Mouse (Mus musculus): ENCODE data around the gene Carm1. TPM values are rescaled to one million over a fixed set of nuclear protein-coding genes. Genes with fewer than 3 reads are reported as not detected.
"Not testable (repeated sequence)": the region's sequence is repeated elsewhere in the genome, so short reads cannot be mapped to it uniquely, and the experiment has no call there.

Gene Carm1
- polyA plus RNA-seq, 1 experiment from 2014 or later: 46.7 TPM

DNA sequence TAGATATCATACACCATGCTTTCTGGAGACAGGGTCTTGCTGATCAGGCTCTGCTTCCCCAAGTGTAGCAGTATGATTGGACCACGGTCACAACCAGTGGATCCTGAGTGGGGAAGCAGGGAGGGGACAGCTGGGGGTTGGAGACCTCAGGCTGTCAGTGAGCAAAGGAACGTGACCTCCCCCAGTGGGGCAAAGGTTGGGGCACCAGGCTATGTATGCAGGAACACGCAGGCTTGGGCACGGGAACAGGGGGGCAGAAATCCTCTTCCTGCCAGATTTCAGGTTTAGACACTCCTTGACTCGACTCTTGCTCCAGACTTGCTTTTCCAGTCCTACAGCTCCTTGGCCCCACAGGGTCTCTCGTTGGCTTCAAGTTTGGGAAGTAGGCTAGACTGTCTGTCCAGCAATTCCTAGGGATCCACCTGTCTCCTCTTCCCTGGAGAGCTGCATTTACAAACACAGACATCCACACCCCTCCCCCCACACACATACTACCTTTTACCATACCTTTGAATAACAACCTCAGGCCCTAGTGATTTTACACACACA, 28.7 kb upstream of the Carm1 start:
- Histone ChIP-seq H3K36me3 (replicated peaks) (no peaks in the 10 kb centered on the region), H3K9me3 (no peaks in the 10 kb centered on the region), H3K4me3 (no peak overlapping the region), H3K4me1 (no peaks in the 10 kb centered on the region), H3K27me3 (replicated peaks) (no peaks in the 10 kb centered on the region), H3K4me2 (no peak overlapping the region), H3K9ac (no peak overlapping the region), H3K27ac (no peak overlapping the region)
- ATAC-seq (replicated peaks): no peak
- WGBS: 87% methylated on average over 6 of the region's 6 CpGs

DNA sequence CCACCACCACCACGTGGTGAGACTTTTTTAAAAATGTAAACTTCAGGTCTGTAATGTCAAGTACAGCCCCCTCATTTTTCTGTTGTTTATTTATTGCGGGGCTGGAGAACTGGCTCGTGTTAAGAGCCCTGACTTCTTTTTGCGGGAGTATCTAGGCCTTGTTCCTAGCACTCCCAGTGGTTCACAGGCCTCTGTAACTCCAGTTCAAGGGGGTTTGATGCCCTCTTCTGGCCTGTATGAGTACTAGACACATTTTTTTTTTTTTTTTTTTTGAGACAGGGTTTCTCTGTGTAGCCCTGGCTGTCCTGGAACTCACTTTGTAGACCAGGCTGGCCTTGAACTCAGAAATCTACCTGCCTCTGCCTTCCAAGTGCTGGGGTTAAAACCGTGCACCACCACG, 28.0 kb upstream of the Carm1 start:
- not testable (repeated sequence) for H3K4me3 ChIP-seq; H3K27ac ChIP-seq; ATAC-seq (replicated peaks); H3K9me3 ChIP-seq; H3K4me2 ChIP-seq; H3K36me3 ChIP-seq (replicated peaks); H3K4me1 ChIP-seq; H3K27me3 ChIP-seq (replicated peaks); H3K9ac ChIP-seq
- 84% methylated on average over 6 of the region's 6 CpGs for WGBS

DNA sequence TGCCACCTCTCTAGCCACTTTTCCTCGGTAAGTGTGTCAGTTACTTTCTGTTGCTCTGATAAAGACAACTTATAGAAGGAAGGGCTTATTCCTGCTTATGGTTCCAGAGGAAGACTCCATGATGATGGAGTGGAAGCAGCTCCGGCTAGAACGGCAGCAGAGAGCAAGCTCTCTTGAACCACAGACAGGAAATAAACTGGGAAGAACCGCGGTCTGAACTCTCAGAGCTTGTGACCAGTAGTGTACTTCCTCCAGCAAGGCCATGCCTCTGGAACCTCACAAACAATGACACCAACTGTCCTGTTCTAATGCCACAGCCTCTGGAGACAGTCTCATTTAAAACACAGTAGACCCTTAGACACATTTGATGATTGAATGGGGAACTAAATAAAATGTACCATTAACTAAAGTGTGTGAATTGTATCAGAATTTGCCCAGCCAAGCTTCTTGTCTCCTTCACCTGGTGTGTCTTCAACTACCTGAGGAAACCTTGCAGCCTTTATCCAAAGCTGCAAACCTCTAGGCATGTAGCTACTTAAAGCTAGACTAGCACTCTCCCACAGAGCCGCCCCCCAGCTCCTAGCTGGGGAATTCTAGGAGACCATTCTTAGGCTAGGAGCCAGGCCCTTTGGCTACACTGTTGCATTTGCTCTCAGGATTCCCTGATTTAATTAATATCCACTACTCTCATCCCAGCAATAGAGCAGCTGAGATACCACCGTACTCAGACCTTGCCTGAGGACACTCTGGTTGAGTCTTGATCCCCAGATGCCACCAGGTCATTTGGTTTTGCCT, 21.4 kb upstream of the Carm1 start:
- no peaks in the 10 kb centered on the region for H3K36me3 ChIP-seq (replicated peaks)
- WGBS: 78% methylated on average over 7 of the region's 7 CpGs
- H3K4me3 ChIP-seq: no peak overlapping the region
- H3K9me3 ChIP-seq: no peaks in the 10 kb centered on the region
- H3K4me1 ChIP-seq: no peaks in the 10 kb centered on the region
- no peak overlapping the region for H3K9ac ChIP-seq
- ATAC-seq (replicated peaks): no peak
- no peak overlapping the region for H3K4me2 ChIP-seq
- no peaks in the 10 kb centered on the region for H3K27me3 ChIP-seq (replicated peaks)
- H3K27ac ChIP-seq: no peak overlapping the region

DNA sequence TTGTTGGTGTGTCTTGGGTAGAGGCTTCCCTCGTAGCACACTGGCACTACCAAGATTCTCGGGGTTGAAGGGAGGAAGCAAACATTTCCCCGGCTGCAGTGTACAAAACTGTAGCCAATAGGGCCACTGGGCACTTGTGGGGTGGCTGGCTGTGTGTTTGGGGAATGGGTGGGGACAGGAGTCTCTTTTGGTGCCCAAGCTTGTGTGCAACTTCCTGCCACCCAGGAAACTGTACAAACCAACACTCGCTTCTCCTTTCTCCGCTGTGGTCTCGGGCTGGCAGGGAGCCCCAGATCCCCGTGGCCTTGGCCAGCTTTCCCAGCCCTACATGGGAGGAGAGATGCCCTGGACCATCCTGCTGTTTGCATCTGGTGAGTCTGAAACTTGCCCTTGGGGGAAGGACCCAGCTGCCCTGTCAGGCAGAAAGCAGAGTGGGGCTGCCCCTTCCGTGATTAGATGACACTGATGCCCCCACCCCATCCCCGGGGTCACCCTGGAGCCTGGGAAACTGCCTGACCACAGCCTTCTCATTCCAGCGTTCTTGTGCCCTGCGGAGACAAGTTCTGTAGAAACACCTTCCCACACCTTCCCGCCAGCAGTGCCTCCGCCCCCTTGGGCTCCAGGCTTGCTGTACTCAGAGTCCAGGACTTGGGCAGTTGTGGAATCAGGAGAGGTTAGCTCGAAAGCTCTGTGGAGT, 20.6 kb upstream of the Carm1 start, which contains the start of gene AB124611:
AB124611 (plus strand) TSS at position 240 of the 697 bp plus-strand sequence.
- H3K4me3 ChIP-seq: no peak within 1 kb of the TSS
- H3K9ac ChIP-seq: no peak within 1 kb of the TSS
- WGBS: 71% methylated on average over 14 of the region's 14 CpGs
- no peaks in the 10 kb centered on the region for H3K4me1 ChIP-seq
- no peak for ATAC-seq (replicated peaks)
- no peak within 1 kb of the TSS for H3K4me2 ChIP-seq
- no peaks in the 10 kb centered on the region for H3K36me3 ChIP-seq (replicated peaks)
- no peak within 1 kb of the TSS for H3K27ac ChIP-seq
- H3K9me3 ChIP-seq: no peaks in the 10 kb centered on the region
- H3K27me3 ChIP-seq (replicated peaks): no peaks in the 10 kb centered on the region

DNA sequence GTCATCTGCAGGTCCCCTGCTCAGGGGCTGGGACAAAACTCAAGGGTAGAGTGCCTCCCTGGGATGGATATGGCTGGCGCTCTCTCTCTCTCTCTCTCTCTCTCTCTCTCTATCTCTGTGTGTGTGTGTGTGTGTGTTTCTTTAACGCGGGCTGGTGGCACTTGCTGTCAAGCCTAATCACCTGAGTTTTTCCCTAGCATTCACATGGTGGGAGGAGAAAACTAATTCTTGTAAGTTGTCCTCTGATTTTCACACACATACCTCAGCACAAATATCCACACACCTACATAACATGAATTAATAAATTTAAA, 20.1 kb upstream of the Carm1 start:
- no peak overlapping the region for H3K27ac ChIP-seq

DNA sequence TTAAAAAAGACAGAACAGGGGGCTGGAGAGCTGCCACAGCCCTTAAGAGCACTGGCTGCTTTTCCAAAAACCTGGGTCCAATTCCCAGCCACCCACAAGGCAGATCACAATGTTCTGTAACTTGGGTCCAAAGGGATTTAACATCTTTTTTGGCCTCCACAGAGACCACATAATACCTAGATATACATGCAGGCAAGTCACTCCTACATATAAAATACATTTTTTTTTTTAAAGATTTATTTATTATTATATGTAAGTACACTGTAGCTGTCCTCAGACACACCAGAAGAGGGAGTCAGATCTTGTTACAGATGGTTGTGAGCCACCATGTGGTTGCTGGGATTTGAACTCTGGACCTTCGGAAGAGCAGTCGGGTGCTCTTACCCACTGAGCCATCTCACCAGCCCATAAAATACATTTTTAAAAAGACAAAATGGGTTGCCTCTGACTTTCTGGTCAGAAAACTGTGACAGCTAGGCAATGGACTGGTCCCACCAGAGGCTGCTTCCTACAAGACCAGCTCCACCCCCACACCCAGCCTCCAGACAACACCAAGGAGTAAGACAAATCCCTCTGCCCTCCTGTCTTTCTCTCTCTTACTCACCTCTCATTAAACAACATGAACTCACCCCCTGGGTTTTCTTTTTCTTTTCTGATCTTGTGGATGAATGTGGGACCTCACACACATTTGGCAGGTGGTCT, 19.4 kb upstream of the Carm1 start:
- WGBS: 94% methylated on average over 2 of the region's 2 CpGs
- H3K9ac ChIP-seq: no peak overlapping the region
- H3K4me2 ChIP-seq: no peak overlapping the region
- H3K27me3 ChIP-seq (replicated peaks): no peaks in the 10 kb centered on the region
- ATAC-seq (replicated peaks): no peak
- H3K4me3 ChIP-seq: no peak overlapping the region
- H3K4me1 ChIP-seq: no peaks in the 10 kb centered on the region
- H3K27ac ChIP-seq: no peak overlapping the region
- H3K36me3 ChIP-seq (replicated peaks): no peaks in the 10 kb centered on the region
- H3K9me3 ChIP-seq: no peaks in the 10 kb centered on the region

More for the DNA sequence above, 20.1 kb upstream of the Carm1 start:
- WGBS: 81% methylated on average over 3 of the region's 3 CpGs
- Histone ChIP-seq H3K27me3 (replicated peaks) (no peaks in the 10 kb centered on the region), H3K9me3 (no peaks in the 10 kb centered on the region), H3K4me1 (no peaks in the 10 kb centered on the region), H3K4me2 (no peak overlapping the region), H3K9ac (no peak overlapping the region), H3K36me3 (replicated peaks) (no peaks in the 10 kb centered on the region), H3K4me3 (no peak overlapping the region)
- ATAC-seq (replicated peaks): no peak

DNA sequence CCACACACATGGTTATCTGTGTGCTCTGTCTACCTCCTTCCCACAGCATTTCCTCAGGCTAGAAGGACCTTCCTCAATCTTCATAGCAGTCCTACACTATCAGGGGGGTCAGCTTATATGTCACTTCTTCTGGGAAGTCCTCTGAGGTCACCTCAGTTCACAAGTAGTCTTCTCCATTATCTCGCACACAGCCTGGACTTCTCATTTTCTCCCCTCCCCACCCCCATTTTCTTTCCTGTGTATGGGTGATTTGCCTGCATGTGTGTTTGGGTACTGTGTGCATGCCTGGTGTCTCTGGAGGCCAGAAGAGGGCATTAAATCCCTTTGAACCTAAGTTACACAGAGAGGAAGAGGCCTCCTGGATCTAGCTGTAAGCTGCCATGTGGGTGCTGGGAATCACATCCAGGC, 18.8 kb upstream of the Carm1 start:
- no peak for ATAC-seq (replicated peaks)
- 81% methylated on average over 1 of the region's 1 CpGs for WGBS
- no peaks in the 10 kb centered on the region for H3K9me3 ChIP-seq
- no peaks in the 10 kb centered on the region for H3K36me3 ChIP-seq (replicated peaks)
- no peaks in the 10 kb centered on the region for H3K27me3 ChIP-seq (replicated peaks)
- H3K4me3 ChIP-seq: no peak overlapping the region
- H3K27ac ChIP-seq: no peak overlapping the region
- H3K4me1 ChIP-seq: no peaks in the 10 kb centered on the region
- H3K9ac ChIP-seq: no peak overlapping the region
- H3K4me2 ChIP-seq: no peak overlapping the region

DNA sequence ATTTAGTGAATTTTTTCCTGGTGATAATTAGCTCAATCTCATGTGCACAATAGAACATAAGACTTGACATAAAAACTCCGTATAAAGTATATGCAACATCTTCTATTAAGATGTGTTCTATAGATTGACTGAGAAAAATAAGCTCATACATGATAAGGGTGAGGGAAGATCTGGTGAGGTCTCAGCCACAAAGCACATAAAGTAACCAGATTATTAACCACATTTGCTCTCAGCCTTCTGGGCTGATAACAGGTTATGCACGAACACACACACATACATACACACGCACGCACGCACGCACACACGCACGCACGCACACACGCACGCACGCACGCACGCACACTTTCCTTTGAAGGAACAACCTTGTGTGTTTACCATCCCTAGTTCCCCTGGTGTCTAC, 10.2 kb upstream of the Carm1 start:
- Histone ChIP-seq H3K36me3 (replicated peaks) (no peaks in the 10 kb centered on the region), H3K4me2 (no peak overlapping the region), H3K4me1 (no peaks in the 10 kb centered on the region), H3K27me3 (replicated peaks) (no peaks in the 10 kb centered on the region), H3K9ac (no peak overlapping the region), H3K4me3 (no peak overlapping the region), H3K27ac (no peak overlapping the region), H3K9me3 (no peaks in the 10 kb centered on the region)
- no peak for ATAC-seq (replicated peaks)
- 95% methylated on average over 14 of the region's 14 CpGs for WGBS

DNA sequence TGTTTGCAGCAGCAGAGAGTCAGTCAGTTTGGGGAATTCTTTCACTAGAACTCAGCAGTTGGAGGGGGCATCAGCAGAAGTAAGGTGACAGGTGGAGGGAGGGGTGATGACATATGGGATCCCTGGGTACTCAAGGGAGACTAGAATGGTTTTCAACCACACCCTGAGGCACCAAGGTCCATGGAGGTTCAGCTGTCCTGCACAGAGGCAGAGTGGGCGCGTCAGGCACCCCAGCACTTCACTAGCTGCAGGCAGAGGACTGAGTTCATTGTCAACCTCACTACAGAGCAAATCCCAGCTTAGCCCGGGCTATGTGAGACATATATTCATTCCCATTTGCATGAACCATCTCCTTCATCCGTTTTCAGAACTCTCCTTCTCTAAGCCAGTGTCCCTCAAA, 9.7 kb upstream of the Carm1 start:
- Histone ChIP-seq H3K9ac (no peak overlapping the region), H3K4me3 (no peak overlapping the region), H3K4me2 (no peak overlapping the region), H3K27ac (no peak overlapping the region), H3K9me3 (no peaks in the 10 kb centered on the region), H3K4me1 (no peaks in the 10 kb centered on the region), H3K36me3 (replicated peaks) (no peaks in the 10 kb centered on the region), H3K27me3 (replicated peaks) (no peaks in the 10 kb centered on the region)
- no peak for ATAC-seq (replicated peaks)
- WGBS: 69% methylated on average over 4 of the region's 4 CpGs

DNA sequence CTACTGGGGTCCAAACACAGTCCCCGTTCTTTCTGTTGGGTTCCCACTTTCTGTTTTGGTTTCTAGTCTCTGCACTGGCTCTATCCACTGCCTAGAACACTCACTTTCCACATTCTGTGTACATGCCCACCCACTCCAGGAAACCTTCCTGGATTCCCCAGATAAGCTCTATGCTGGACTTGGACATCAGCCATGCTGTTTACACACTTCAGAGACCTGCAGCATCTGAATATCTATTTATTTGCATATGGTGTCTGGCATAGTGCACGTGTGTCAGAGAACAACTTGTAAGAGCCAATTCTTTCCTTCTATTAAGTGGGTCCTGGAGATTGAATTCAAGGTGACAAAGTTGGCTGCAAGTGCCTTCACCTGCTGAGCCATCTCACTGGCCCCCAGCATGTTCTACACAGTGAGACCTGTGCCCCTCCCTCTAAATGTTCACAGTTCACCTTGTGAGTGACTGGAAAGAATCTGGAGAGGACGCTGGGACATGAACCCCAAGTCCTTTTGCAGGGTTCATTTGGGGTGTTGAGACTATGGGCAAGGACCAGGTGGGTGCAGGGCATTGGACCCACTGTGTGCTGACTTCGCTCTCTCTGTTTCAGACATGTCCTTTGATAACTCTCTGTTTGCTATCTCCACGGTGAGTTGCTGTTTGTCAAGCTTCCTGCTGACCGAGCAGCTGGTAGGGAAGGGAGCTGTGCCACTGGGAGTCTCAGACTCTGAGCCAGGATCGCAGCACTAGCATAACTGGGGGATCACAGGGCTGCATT, 6.5 kb upstream of the Carm1 start:
- H3K4me1 ChIP-seq: peaks cover 2% of the 10 kb centered on the region; the same call in 1 of the 2 replicates
- H3K36me3 ChIP-seq (replicated peaks): no peaks in the 10 kb centered on the region
- no peaks in the 10 kb centered on the region for H3K27me3 ChIP-seq (replicated peaks)
- H3K9ac ChIP-seq: no peak overlapping the region
- H3K4me3 ChIP-seq: no peak overlapping the region
- H3K27ac ChIP-seq: no peak overlapping the region
- no peak overlapping the region for H3K4me2 ChIP-seq
- ATAC-seq (replicated peaks): no peak
- WGBS: 80% methylated on average over 7 of the region's 7 CpGs
- H3K9me3 ChIP-seq: no peaks in the 10 kb centered on the region

DNA sequence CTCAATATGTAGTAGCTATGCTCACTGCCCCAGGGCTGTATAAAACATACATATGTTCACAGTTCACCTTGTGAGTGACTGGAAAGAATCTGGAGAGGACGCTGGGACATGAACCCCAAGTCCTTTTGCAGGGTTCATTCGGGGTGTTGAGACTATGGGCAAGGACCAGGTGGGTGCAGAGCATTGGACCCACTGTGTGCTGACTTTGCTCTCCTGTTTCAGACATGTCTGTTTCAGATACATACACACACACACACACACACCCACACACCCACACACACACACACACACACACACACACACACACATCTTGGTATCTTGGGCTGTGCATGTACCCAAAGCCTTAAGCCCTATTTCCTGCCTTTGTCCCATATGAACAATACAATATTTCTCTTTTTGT, 4.7 kb upstream of the Carm1 start:
- not testable (repeated sequence) for H3K36me3 ChIP-seq (replicated peaks); H3K27me3 ChIP-seq (replicated peaks); ATAC-seq (replicated peaks); H3K27ac ChIP-seq; H3K4me1 ChIP-seq; H3K4me2 ChIP-seq; H3K9me3 ChIP-seq; H3K4me3 ChIP-seq; H3K9ac ChIP-seq
- WGBS: 90% methylated on average over 2 of the region's 2 CpGs

All from midbrain, embryonic 15.5 days (tissue).